Mouse (Mus musculus) embryonic facial prominence, embryonic 10.5 days (tissue): ENCODE data around the gene Rasal2. TPM values are rescaled to one million over a fixed set of nuclear protein-coding genes. Genes with fewer than 3 reads are reported as not detected.

Experiments used
- DNase-seq: peaks from one replicate; pipeline ENCODE4 v3.0.0-alpha.2; 2017; ENCODE audit warnings: low spot score
- H3K27ac ChIP-seq: fragments of 300-500 bp; sonication (generic); replicated peaks from 2 replicates; pipeline ENCODE4 v1.5.1; 2016; ENCODE audit warnings: mild to moderate bottlenecking
- H3K27me3 ChIP-seq: fragments of 300-500 bp; sonication (generic); replicated peaks from 2 replicates; pipeline ENCODE4 v1.6.1; 2016; ENCODE audit warnings: low read depth, mild to moderate bottlenecking; ENCODE audit not compliant: poor library complexity, severe bottlenecking
- H3K36me3 ChIP-seq: fragments of 300-500 bp; sonication (generic); replicated peaks from 2 replicates; pipeline ENCODE4 v1.6.1; 2016; ENCODE audit warnings: mild to moderate bottlenecking, moderate library complexity
- H3K4me1 ChIP-seq: fragments of 300-500 bp; sonication (generic); 2 replicates; pipeline ENCODE4 v1.6.1; 2016
- H3K4me3 ChIP-seq: fragments of 300-500 bp; sonication (generic); 2 replicates; pipeline ENCODE4 v1.5.1; 2016; ENCODE audit warnings: mild to moderate bottlenecking, moderate library complexity
- H3K9me3 ChIP-seq: fragments of 300-500 bp; sonication (generic); 2 replicates; pipeline ENCODE4 v1.6.1; 2016; ENCODE audit warnings: mild to moderate bottlenecking
- WGBS: fragments of 180-500 bp; shearing (Covaris S2); methylation state at CpG from one replicate; pipeline ENCODE4 v1.1.7; 2016; 5-methylcytosine and 5-hydroxymethylcytosine counted together
- polyA plus RNA-seq: library from polyadenylated mRNA; unstranded; fragments of >200 nt; fragmentation: Nextera tagmentation; extraction: Ambion mirVana; gene quantifications from 2 replicates; pipeline ENCODE4 v1.2.1, GENCODE M21; 2016

The Rasal2 gene
- polyA plus RNA-seq, 1 experiment from 2014 or later = 9.0 TPM

- whole genome bisulfite sequencing = 17% methylated on average over 7 of the region's 7 CpGs
- Histone ChIP-seq H3K36me3 (no peaks in the 10 kb centered on the region), H3K27me3 (peaks cover 54% of the 10 kb centered on the region), H3K9me3 (no peaks in the 10 kb centered on the region), H3K27ac (peak overlapping the region; percentile 14; the same call in 1 of the 2 replicates), H3K4me1 (peaks cover 68% of the 10 kb centered on the region), H3K4me3 (no peak overlapping the region)
- DNase-seq = peak; percentile 27
Observed at GRCm38 (mm10) chr1:157448164-157448804, 35.9 kb upstream of the Rasal2 start.

- H3K27me3 ChIP-seq = peaks cover 54% of the 10 kb centered on the region
- peak overlapping the region; percentile 20; the same call in 1 of the 2 replicates for H3K27ac ChIP-seq
- no peaks in the 10 kb centered on the region for H3K9me3 ChIP-seq
- no peak for DNase-seq
- H3K36me3 ChIP-seq = no peaks in the 10 kb centered on the region
- peaks cover 67% of the 10 kb centered on the region for H3K4me1 ChIP-seq
- 41% methylated on average over 4 of the region's 4 CpGs for WGBS
- no peak overlapping the region for H3K4me3 ChIP-seq
Observed at GRCm38 (mm10) chr1:157447142-157447541, 34.7 kb upstream of the Rasal2 start.

GRCm38 (mm10) chr1:157446325-157446724, 33.9 kb upstream of the Rasal2 start:
- WGBS = 75% methylated on average over 7 of the region's 7 CpGs
- no peak for DNase-seq
- no peaks in the 10 kb centered on the region for H3K36me3 ChIP-seq
- H3K27me3 ChIP-seq = peaks cover 58% of the 10 kb centered on the region
- no peak overlapping the region for H3K4me3 ChIP-seq
- no peak overlapping the region for H3K27ac ChIP-seq
- H3K4me1 ChIP-seq = peaks cover 67% of the 10 kb centered on the region
- H3K9me3 ChIP-seq = no peaks in the 10 kb centered on the region

GRCm38 (mm10) chr1:157445398-157445910, 33.1 kb upstream of the Rasal2 start:
- H3K27me3 ChIP-seq = peaks cover 52% of the 10 kb centered on the region
- no peak for DNase-seq

GRCm38 (mm10) chr1:157444632-157445300, 32.4 kb upstream of the Rasal2 start:
- Histone ChIP-seq H3K27ac (0 out of 2 replicates have a peak overlapping the region, but pooled peaks have one; percentile 44), H3K27me3 (peaks cover 46% of the 10 kb centered on the region)
- 59% methylated on average over 13 of the region's 13 CpGs for WGBS

More at GRCm38 (mm10) chr1:157445398-157445910, 33.1 kb upstream of the Rasal2 start:
- Histone ChIP-seq H3K36me3 (no peaks in the 10 kb centered on the region), H3K9me3 (no peaks in the 10 kb centered on the region), H3K27ac (no peak overlapping the region), H3K4me3 (no peak overlapping the region), H3K4me1 (peaks cover 67% of the 10 kb centered on the region)
- 89% methylated on average over 6 of the region's 6 CpGs for WGBS

GRCm38 (mm10) chr1:157443723-157444561, 31.5 kb upstream of the Rasal2 start:
- no peak for DNase-seq
- Histone ChIP-seq H3K9me3 (no peaks in the 10 kb centered on the region), H3K27me3 (peaks cover 38% of the 10 kb centered on the region), H3K27ac (peak overlapping the region; percentile 81), H3K4me3 (peak overlapping the region; percentile 36; the same call in 1 of the 2 replicates), H3K36me3 (no peaks in the 10 kb centered on the region), H3K4me1 (peaks cover 66% of the 10 kb centered on the region)
- WGBS = 26% methylated on average over 19 of the region's 19 CpGs

More at GRCm38 (mm10) chr1:157444632-157445300, 32.4 kb upstream of the Rasal2 start:
- no peak for DNase-seq
- no peaks in the 10 kb centered on the region for H3K36me3 ChIP-seq
- no peak overlapping the region for H3K4me3 ChIP-seq
- peaks cover 67% of the 10 kb centered on the region for H3K4me1 ChIP-seq
- no peaks in the 10 kb centered on the region for H3K9me3 ChIP-seq

GRCm38 (mm10) chr1:157443026-157443722, 30.8 kb upstream of the Rasal2 start:
- WGBS = 11% methylated on average over 14 of the region's 14 CpGs
- H3K27me3 ChIP-seq = peaks cover 34% of the 10 kb centered on the region
- peak overlapping the region; percentile 36; the same call in 1 of the 2 replicates for H3K4me3 ChIP-seq

GRCm38 (mm10) chr1:157439973-157440641, 27.7 kb upstream of the Rasal2 start:
- Histone ChIP-seq H3K36me3 (no peaks in the 10 kb centered on the region), H3K27ac (peak overlapping the region; percentile 40), H3K4me3 (peak overlapping the region; percentile 26), H3K27me3 (peaks cover 17% of the 10 kb centered on the region), H3K4me1 (peaks cover 39% of the 10 kb centered on the region), H3K9me3 (no peaks in the 10 kb centered on the region)
- WGBS = 3% methylated on average over 14 of the region's 14 CpGs
- peak; percentile 49 for DNase-seq

More at GRCm38 (mm10) chr1:157443026-157443722, 30.8 kb upstream of the Rasal2 start:
- Histone ChIP-seq H3K4me1 (peaks cover 59% of the 10 kb centered on the region), H3K9me3 (no peaks in the 10 kb centered on the region), H3K36me3 (no peaks in the 10 kb centered on the region), H3K27ac (peak overlapping the region; percentile 81)
- peak; percentile 39 for DNase-seq

- Histone ChIP-seq H3K9me3 (no peaks in the 10 kb centered on the region), H3K36me3 (no peaks in the 10 kb centered on the region), H3K27ac (no peak overlapping the region), H3K4me1 (peaks cover 30% of the 10 kb centered on the region), H3K27me3 (peaks cover 10% of the 10 kb centered on the region; the same call in 1 of the 2 replicates), H3K4me3 (no peak overlapping the region)
- DNase-seq = no peak
- WGBS = 86% methylated on average over 4 of the region's 4 CpGs
Observed at GRCm38 (mm10) chr1:157439101-157439500, 26.7 kb upstream of the Rasal2 start.

- WGBS = 93% methylated on average over 2 of the region's 2 CpGs
- no peaks in the 10 kb centered on the region for H3K36me3 ChIP-seq
- no peak for DNase-seq
- H3K9me3 ChIP-seq = no peaks in the 10 kb centered on the region
- H3K27ac ChIP-seq = no peak overlapping the region
- H3K4me3 ChIP-seq = no peak overlapping the region
- H3K4me1 ChIP-seq = peaks cover 22% of the 10 kb centered on the region
- H3K27me3 ChIP-seq = peaks cover 10% of the 10 kb centered on the region; the same call in 1 of the 2 replicates
Observed at GRCm38 (mm10) chr1:157438290-157438689, 25.9 kb upstream of the Rasal2 start.

- no peak overlapping the region for H3K4me3 ChIP-seq
- DNase-seq = no peak
- WGBS = 90% methylated on average over 6 of the region's 6 CpGs
- H3K27ac ChIP-seq = no peak overlapping the region
- peaks cover 15% of the 10 kb centered on the region for H3K4me1 ChIP-seq
- no peaks in the 10 kb centered on the region for H3K9me3 ChIP-seq
- no peaks in the 10 kb centered on the region for H3K36me3 ChIP-seq
- H3K27me3 ChIP-seq = peaks cover 3% of the 10 kb centered on the region; the same call in 1 of the 2 replicates
Observed at GRCm38 (mm10) chr1:157435926-157436325, 23.5 kb upstream of the Rasal2 start.
